Mouse (Mus musculus): Measurements from ENCODE around the gene Nufip1. TPM values are rescaled to one million over a fixed set of nuclear protein-coding genes. Genes with fewer than 3 reads are reported as not detected.
A peak's percentile ranks its signal among the peaks of the same experiment; 100 is the strongest.

Gene Nufip1
- polyA plus RNA-seq, 1 experiment from 2014 or later: 16.9 TPM

DNA sequence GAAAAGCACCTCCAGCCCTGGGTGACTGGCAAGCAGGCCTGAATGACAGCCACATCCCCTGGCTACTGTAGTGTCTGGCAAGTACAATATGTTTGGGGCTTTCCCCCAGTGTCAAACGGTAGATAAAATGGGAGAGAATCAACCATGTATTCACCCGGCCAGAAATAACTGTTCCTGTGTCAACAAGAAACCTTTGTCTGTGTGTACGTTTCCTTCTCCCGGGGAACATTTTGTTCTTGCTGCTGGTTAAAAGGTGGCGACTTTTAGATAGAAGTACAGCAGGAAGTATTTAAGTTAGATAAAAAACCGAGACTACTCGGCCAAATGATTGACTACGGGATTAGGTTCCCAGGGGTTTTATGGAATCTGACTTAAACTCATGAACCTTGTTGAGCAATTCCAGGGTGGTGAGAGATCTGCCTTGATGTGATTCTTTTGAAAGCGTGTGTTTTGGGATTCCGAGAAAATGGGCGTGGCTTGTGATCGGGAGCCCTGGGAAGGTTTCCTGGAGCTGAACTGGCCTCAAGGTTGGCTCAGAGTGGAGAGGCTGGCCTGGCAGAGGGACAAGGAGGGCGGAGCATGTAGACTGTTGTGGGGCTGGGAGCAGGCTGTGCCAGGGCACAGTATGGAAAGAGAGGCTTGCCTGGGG, 39.0 kb downstream of the Nufip1 start:
- ATAC-seq (ENCODE audit: insufficient read depth, low FRiP score, low TSS enrichment) (no peak), DNase-seq (ENCODE audit: low spot score) (peak; percentile 24)
- no peaks in the 10 kb centered on the region; the same call in 1 of the 2 replicates for H3K4me1 ChIP-seq (ENCODE audit: control insufficient read depth, insufficient read depth, low read length)
- no peaks in the 10 kb centered on the region for H3K27me3 ChIP-seq (ENCODE audit: control insufficient read depth, insufficient read depth, low read length)
- H3K4me2 ChIP-seq (ENCODE audit: low read depth): no peak overlapping the region
- H3K27ac ChIP-seq (ENCODE audit: low read depth, low read length): no peak overlapping the region
- H3K9me3 ChIP-seq (ENCODE audit: control insufficient read depth, low read length): no peaks in the 10 kb centered on the region
- 37% methylated on average over 13 of the region's 13 CpGs for WGBS
- no peaks in the 10 kb centered on the region for H3K36me3 ChIP-seq (ENCODE audit: control insufficient read depth, insufficient read depth, low read length)
- H3K9ac ChIP-seq (ENCODE audit: low read length): no peak overlapping the region
- no peak overlapping the region for H3K4me3 ChIP-seq (ENCODE audit: low read depth, low read length)

DNA sequence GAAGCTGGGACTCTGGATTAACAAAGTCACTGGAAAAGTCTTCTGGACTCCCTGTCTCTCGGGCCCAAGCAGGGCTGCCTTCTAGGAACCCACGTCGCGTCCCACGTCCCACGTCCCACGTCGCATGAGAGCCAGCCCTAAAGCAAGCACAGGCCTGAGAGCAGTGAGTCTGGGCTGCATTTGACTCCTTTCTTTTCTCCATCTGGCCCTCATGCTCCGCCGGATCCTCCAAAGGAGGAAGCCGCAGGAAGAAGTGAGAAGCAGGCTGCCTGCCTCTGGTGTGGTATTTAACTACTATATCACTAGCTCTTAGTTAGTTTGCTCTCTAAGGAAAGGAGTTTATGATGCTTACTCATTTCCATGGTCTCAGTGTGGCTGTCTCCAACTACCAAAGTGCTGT, 39.8 kb downstream of the Nufip1 start:
- H3K4me3 ChIP-seq (ENCODE audit: low read depth, low read length): no peak overlapping the region
- no peaks in the 10 kb centered on the region; the same call in 1 of the 2 replicates for H3K4me1 ChIP-seq (ENCODE audit: control insufficient read depth, insufficient read depth, low read length)
- 86% methylated on average over 11 of the region's 11 CpGs for WGBS
- no peak overlapping the region for H3K9ac ChIP-seq (ENCODE audit: low read length)
- DNase-seq (ENCODE audit: low spot score): peak; percentile 8
- no peak overlapping the region for H3K27ac ChIP-seq (ENCODE audit: low read depth, low read length)
- ATAC-seq (ENCODE audit: insufficient read depth, low FRiP score, low TSS enrichment): no peak
- no peaks in the 10 kb centered on the region for H3K36me3 ChIP-seq (ENCODE audit: control insufficient read depth, insufficient read depth, low read length)
- no peaks in the 10 kb centered on the region for H3K27me3 ChIP-seq (ENCODE audit: control insufficient read depth, insufficient read depth, low read length)
- H3K4me2 ChIP-seq (ENCODE audit: low read depth): no peak overlapping the region
- H3K9me3 ChIP-seq (ENCODE audit: control insufficient read depth, low read length): no peaks in the 10 kb centered on the region

GRCm38 (mm10) chr14:76151011-76151410, 40.3 kb downstream of the Nufip1 start:
- no peak overlapping the region for H3K4me3 ChIP-seq (ENCODE audit: low read depth, low read length)
- DNase-seq (ENCODE audit: low spot score): no peak
- no peaks in the 10 kb centered on the region; the same call in 1 of the 2 replicates for H3K4me1 ChIP-seq (ENCODE audit: control insufficient read depth, insufficient read depth, low read length)
- H3K9ac ChIP-seq (ENCODE audit: low read length): no peak overlapping the region
- no peak overlapping the region for H3K27ac ChIP-seq (ENCODE audit: low read depth, low read length)
- H3K36me3 ChIP-seq (ENCODE audit: control insufficient read depth, insufficient read depth, low read length): no peaks in the 10 kb centered on the region
- WGBS: 72% methylated on average over 2 of the region's 2 CpGs
- H3K27me3 ChIP-seq (ENCODE audit: control insufficient read depth, insufficient read depth, low read length): no peaks in the 10 kb centered on the region
- H3K4me2 ChIP-seq (ENCODE audit: low read depth): no peak overlapping the region
- no peaks in the 10 kb centered on the region for H3K9me3 ChIP-seq (ENCODE audit: control insufficient read depth, low read length)
- no peak for ATAC-seq (ENCODE audit: insufficient read depth, low FRiP score, low TSS enrichment)

DNA sequence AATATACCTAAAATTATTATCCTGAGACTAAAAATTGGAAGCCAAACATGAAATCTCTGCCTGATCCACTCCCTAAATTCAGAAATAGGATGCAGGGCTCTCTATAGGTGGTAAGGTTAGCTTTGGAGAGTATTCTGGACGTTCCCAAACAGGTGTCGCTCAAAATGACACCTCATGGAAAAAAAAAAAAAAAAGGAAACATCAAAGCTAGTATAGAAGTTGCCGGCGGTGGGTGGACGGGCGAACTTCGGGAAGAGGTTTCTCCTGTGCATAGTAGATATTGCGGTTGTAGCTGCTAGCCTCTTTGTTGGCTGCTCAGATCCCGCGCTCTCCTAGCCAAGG, 41.1 kb downstream of the Nufip1 start:
- peak overlapping the region; percentile 68 for H3K4me3 ChIP-seq (ENCODE audit: low read depth, low read length)
- H3K27me3 ChIP-seq (ENCODE audit: control insufficient read depth, insufficient read depth, low read length): no peaks in the 10 kb centered on the region
- H3K4me2 ChIP-seq (ENCODE audit: low read depth): peak overlapping the region; percentile 62
- no peaks in the 10 kb centered on the region for H3K9me3 ChIP-seq (ENCODE audit: control insufficient read depth, low read length)
- no peaks in the 10 kb centered on the region; the same call in 1 of the 2 replicates for H3K4me1 ChIP-seq (ENCODE audit: control insufficient read depth, insufficient read depth, low read length)
- no peaks in the 10 kb centered on the region for H3K36me3 ChIP-seq (ENCODE audit: control insufficient read depth, insufficient read depth, low read length)
- peak overlapping the region; percentile 99 for H3K27ac ChIP-seq (ENCODE audit: low read depth, low read length)
- no peak for DNase-seq (ENCODE audit: low spot score)
- WGBS: under 1% methylated on average over 10 of the region's 10 CpGs
- no peak for ATAC-seq (ENCODE audit: insufficient read depth, low FRiP score, low TSS enrichment)
- H3K9ac ChIP-seq (ENCODE audit: low read length): peak overlapping the region; percentile 82

DNA sequence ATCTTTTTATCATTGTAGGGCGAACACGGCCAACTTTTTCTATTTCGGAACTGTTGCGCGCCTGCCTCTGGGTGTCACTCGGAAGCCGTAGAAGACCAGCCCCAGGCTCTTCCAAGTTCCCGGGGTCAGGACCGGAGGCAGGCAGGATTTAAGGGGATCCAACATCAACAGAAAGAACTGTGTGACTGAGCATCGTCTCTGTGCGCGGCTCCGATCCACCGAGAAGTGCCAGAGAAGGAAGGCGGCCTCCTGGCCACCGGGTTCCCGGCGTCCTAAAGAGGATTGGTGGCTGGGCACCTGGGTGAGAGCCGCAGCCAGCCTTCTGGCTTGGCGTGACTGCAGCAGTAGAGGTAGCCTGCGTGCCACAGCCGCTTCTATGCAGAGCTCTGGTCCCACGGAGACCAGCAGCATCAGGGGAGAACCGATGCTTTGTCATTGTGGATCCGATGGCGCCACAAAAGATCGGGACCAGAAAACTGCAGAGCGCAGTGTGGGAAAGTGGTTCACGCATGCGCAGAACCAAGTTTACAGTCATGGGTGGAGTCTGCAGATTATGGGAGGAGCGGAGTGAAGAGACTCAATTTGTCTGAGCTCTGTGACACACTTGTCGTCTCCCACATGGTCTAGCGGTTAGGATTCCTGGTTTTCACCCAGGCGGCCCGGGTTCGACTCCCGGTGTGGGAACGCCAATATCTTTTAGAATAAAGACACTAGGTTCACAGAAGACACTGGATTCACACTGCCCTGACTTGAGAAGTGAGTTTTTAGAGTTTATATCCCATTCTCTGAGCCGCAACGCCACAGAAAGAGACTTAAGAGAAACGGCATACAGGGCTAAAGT, 41.7 kb downstream of the Nufip1 start:
- H3K36me3 ChIP-seq (ENCODE audit: control insufficient read depth, insufficient read depth, low read length): no peaks in the 10 kb centered on the region
- ATAC-seq (ENCODE audit: insufficient read depth, low FRiP score, low TSS enrichment) (peak; percentile 91), DNase-seq (ENCODE audit: low spot score) (peak; percentile 94)
- H3K9ac ChIP-seq (ENCODE audit: low read length): peak overlapping the region; percentile 82
- H3K4me1 ChIP-seq (ENCODE audit: control insufficient read depth, insufficient read depth, low read length): no peaks in the 10 kb centered on the region; the same call in 1 of the 2 replicates
- under 1% methylated on average over 41 of the region's 41 CpGs for WGBS
- no peaks in the 10 kb centered on the region for H3K9me3 ChIP-seq (ENCODE audit: control insufficient read depth, low read length)
- H3K4me2 ChIP-seq (ENCODE audit: low read depth): peak overlapping the region; percentile 62
- peak overlapping the region; percentile 68 for H3K4me3 ChIP-seq (ENCODE audit: low read depth, low read length)
- peak overlapping the region; percentile 99 for H3K27ac ChIP-seq (ENCODE audit: low read depth, low read length)
- no peaks in the 10 kb centered on the region for H3K27me3 ChIP-seq (ENCODE audit: control insufficient read depth, insufficient read depth, low read length)

DNA sequence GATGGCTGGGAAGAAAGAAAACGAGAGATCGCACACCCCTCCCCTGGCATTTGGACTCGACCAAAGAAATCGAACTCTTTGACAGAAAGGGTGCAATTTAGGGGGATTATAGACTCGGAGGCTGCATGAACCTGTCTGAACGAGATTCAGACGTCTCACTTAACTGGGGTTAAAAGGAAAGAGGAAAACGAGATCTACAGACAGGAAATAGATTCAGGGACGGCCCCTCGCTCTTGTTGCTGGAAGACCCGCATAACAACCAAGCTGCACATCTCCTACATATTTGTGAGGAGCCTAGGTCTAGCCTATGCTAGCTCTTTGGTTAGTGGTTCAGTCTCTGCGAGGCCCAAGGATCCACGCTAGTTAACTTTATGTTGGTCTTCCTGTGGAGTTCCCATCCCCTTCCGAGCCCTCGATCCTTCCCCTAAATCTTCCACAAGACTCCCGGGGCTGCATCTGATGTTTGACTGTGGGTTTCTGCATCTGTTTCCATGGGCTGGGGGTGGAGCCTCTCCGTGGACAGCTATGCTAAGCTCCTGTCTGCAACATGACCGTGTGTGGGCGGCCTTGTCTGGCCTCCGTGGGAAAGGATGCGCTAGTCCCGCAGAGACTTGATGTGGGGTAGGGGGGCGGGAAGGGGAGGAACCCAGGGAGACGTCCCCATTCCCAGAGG, 42.4 kb downstream of the Nufip1 start:
- DNase-seq (ENCODE audit: low spot score) (peak; percentile 52), ATAC-seq (ENCODE audit: insufficient read depth, low FRiP score, low TSS enrichment) (no peak)
- Histone ChIP-seq H3K27ac (ENCODE audit: low read depth, low read length) (peak overlapping the region; percentile 51), H3K36me3 (ENCODE audit: control insufficient read depth, insufficient read depth, low read length) (no peaks in the 10 kb centered on the region), H3K27me3 (ENCODE audit: control insufficient read depth, insufficient read depth, low read length) (no peaks in the 10 kb centered on the region), H3K9me3 (ENCODE audit: control insufficient read depth, low read length) (no peaks in the 10 kb centered on the region), H3K4me2 (ENCODE audit: low read depth) (peak overlapping the region; percentile 36), H3K4me1 (ENCODE audit: control insufficient read depth, insufficient read depth, low read length) (no peaks in the 10 kb centered on the region; the same call in 1 of the 2 replicates), H3K4me3 (ENCODE audit: low read depth, low read length) (peak overlapping the region; percentile 68), H3K9ac (ENCODE audit: low read length) (peak overlapping the region; percentile 47)
- 3% methylated on average over 24 of the region's 24 CpGs for WGBS

DNA sequence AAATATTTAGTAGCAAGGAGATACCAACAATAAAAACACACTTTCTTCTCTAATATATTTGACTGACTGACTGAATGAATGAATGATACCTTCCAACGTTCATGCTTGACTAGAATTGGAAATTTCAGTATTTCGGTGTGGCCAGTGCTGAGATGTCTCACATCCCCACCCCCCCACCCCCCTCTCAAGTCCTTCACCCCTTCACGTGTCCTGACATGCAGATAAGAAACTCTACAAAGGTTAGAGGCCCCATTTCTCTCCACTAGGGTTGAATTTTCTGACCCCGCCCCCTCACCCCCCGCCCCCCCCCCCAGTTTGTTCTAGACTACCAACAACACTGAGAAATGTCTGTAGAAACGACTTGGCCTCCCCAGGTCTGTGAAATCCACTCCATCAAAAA, 43.1 kb downstream of the Nufip1 start:
- no peak overlapping the region for H3K27ac ChIP-seq (ENCODE audit: low read depth, low read length)
- H3K4me1 ChIP-seq (ENCODE audit: control insufficient read depth, insufficient read depth, low read length): no peaks in the 10 kb centered on the region; the same call in 1 of the 2 replicates
- H3K9ac ChIP-seq (ENCODE audit: low read length): no peak overlapping the region
- H3K36me3 ChIP-seq (ENCODE audit: control insufficient read depth, insufficient read depth, low read length): no peaks in the 10 kb centered on the region
- WGBS: 25% methylated on average over 6 of the region's 6 CpGs
- no peak overlapping the region for H3K4me3 ChIP-seq (ENCODE audit: low read depth, low read length)
- no peak overlapping the region for H3K4me2 ChIP-seq (ENCODE audit: low read depth)
- no peak for ATAC-seq (ENCODE audit: insufficient read depth, low FRiP score, low TSS enrichment)
- no peak for DNase-seq (ENCODE audit: low spot score)
- H3K27me3 ChIP-seq (ENCODE audit: control insufficient read depth, insufficient read depth, low read length): no peaks in the 10 kb centered on the region
- no peaks in the 10 kb centered on the region for H3K9me3 ChIP-seq (ENCODE audit: control insufficient read depth, low read length)

GRCm38 (mm10) chr14:76158192-76158785, 47.6 kb downstream of the Nufip1 start:
- Histone ChIP-seq H3K4me1 (ENCODE audit: control insufficient read depth, insufficient read depth, low read length) (no peaks in the 10 kb centered on the region), H3K36me3 (ENCODE audit: control insufficient read depth, insufficient read depth, low read length) (no peaks in the 10 kb centered on the region), H3K27me3 (ENCODE audit: control insufficient read depth, insufficient read depth, low read length) (no peaks in the 10 kb centered on the region), H3K4me3 (ENCODE audit: low read depth, low read length) (no peak overlapping the region), H3K9me3 (ENCODE audit: control insufficient read depth, low read length) (no peaks in the 10 kb centered on the region), H3K9ac (ENCODE audit: low read length) (no peak overlapping the region), H3K4me2 (ENCODE audit: low read depth) (no peak overlapping the region), H3K27ac (ENCODE audit: low read depth, low read length) (no peak overlapping the region)
- DNase-seq (ENCODE audit: low spot score) (no peak), ATAC-seq (ENCODE audit: insufficient read depth, low FRiP score, low TSS enrichment) (no peak)
- 78% methylated on average over 5 of the region's 5 CpGs for WGBS

All from neural tube, embryonic 11.5 days (tissue).